Mouse (Mus musculus): ENCODE data around the gene Sft2d2. TPM values are rescaled to one million over a fixed set of nuclear protein-coding genes. Genes with fewer than 3 reads are reported as not detected.

Sft2d2 gene
- polyA plus RNA-seq, 1 experiment: 21.4 TPM

GRCm38 (mm10) chr1:165203488-165204035 lies 9.3 kb upstream of the Sft2d2 start:
- H3K27ac ChIP-seq (ENCODE audit: insufficient read depth, low read length): no peak overlapping the region
- TF ChIP-seq POLR2A (IDR thresholded peaks at IDR 0.05; ENCODE audit: extremely low read depth, insufficient read depth, low read length) (no peak), CTCF (IDR thresholded peaks at IDR 0.05; ENCODE audit: extremely low read depth, insufficient read depth, low read length) (no peak)
- H3K4me3 ChIP-seq (ENCODE audit: insufficient read depth, low read length): no peak overlapping the region
- H3K4me1 ChIP-seq (ENCODE audit: control insufficient read depth, insufficient read depth, low read length): no peaks in the 10 kb centered on the region

GRCm38 (mm10) chr1:165201445-165202012 lies 7.3 kb upstream of the Sft2d2 start:
- Histone ChIP-seq H3K4me1 (ENCODE audit: control insufficient read depth, insufficient read depth, low read length) (no peaks in the 10 kb centered on the region), H3K27ac (ENCODE audit: insufficient read depth, low read length) (no peak overlapping the region), H3K4me3 (ENCODE audit: insufficient read depth, low read length) (no peak overlapping the region)
- TF ChIP-seq POLR2A (IDR thresholded peaks at IDR 0.05; ENCODE audit: extremely low read depth, insufficient read depth, low read length): no peak
- no peak for TF ChIP-seq CTCF (IDR thresholded peaks at IDR 0.05; ENCODE audit: extremely low read depth, insufficient read depth, low read length)

GRCm38 (mm10) chr1:165200748-165201147 lies 6.5 kb upstream of the Sft2d2 start:
- Histone ChIP-seq H3K4me3 (ENCODE audit: insufficient read depth, low read length) (no peak overlapping the region), H3K27ac (ENCODE audit: insufficient read depth, low read length) (no peak overlapping the region), H3K4me1 (ENCODE audit: control insufficient read depth, insufficient read depth, low read length) (no peaks in the 10 kb centered on the region)
- TF ChIP-seq CTCF (IDR thresholded peaks at IDR 0.05; ENCODE audit: extremely low read depth, insufficient read depth, low read length) (no peak), POLR2A (IDR thresholded peaks at IDR 0.05; ENCODE audit: extremely low read depth, insufficient read depth, low read length) (no peak)

- Histone ChIP-seq H3K4me1 (ENCODE audit: control insufficient read depth, insufficient read depth, low read length) (peaks cover under 1% of the 10 kb centered on the region; the same call in 1 of the 2 replicates), H3K27ac (ENCODE audit: insufficient read depth, low read length) (no peak overlapping the region), H3K4me3 (ENCODE audit: insufficient read depth, low read length) (no peak overlapping the region)
- TF ChIP-seq POLR2A (IDR thresholded peaks at IDR 0.05; ENCODE audit: extremely low read depth, insufficient read depth, low read length) (no peak), CTCF (IDR thresholded peaks at IDR 0.05; ENCODE audit: extremely low read depth, insufficient read depth, low read length) (no peak)
Measured at GRCm38 (mm10) chr1:165199639-165200038, 5.4 kb upstream of the Sft2d2 start.

- Histone ChIP-seq H3K27ac (ENCODE audit: insufficient read depth, low read length) (no peak overlapping the region), H3K4me3 (ENCODE audit: insufficient read depth, low read length) (no peak overlapping the region), H3K4me1 (ENCODE audit: control insufficient read depth, insufficient read depth, low read length) (peaks cover 2% of the 10 kb centered on the region; the same call in 1 of the 2 replicates)
- no peak for TF ChIP-seq CTCF (IDR thresholded peaks at IDR 0.05; ENCODE audit: extremely low read depth, insufficient read depth, low read length)
- no peak for TF ChIP-seq POLR2A (IDR thresholded peaks at IDR 0.05; ENCODE audit: extremely low read depth, insufficient read depth, low read length)
Measured at GRCm38 (mm10) chr1:165198951-165199350, 4.7 kb upstream of the Sft2d2 start.

GRCm38 (mm10) chr1:165197875-165198274 lies 3.6 kb upstream of the Sft2d2 start:
- TF ChIP-seq POLR2A (IDR thresholded peaks at IDR 0.05; ENCODE audit: extremely low read depth, insufficient read depth, low read length): no peak
- TF ChIP-seq CTCF (IDR thresholded peaks at IDR 0.05; ENCODE audit: extremely low read depth, insufficient read depth, low read length): no peak
- Histone ChIP-seq H3K4me1 (ENCODE audit: control insufficient read depth, insufficient read depth, low read length) (peaks cover 2% of the 10 kb centered on the region; the same call in 1 of the 2 replicates), H3K27ac (ENCODE audit: insufficient read depth, low read length) (no peak overlapping the region), H3K4me3 (ENCODE audit: insufficient read depth, low read length) (no peak overlapping the region)

GRCm38 (mm10) chr1:165195396-165195960 lies 1.2 kb upstream of the Sft2d2 start:
- H3K4me3 ChIP-seq (ENCODE audit: insufficient read depth, low read length): no peak overlapping the region
- TF ChIP-seq POLR2A (IDR thresholded peaks at IDR 0.05; ENCODE audit: extremely low read depth, insufficient read depth, low read length) (no peak), CTCF (IDR thresholded peaks at IDR 0.05; ENCODE audit: extremely low read depth, insufficient read depth, low read length) (no peak)
- no peak overlapping the region for H3K27ac ChIP-seq (ENCODE audit: insufficient read depth, low read length)
- H3K4me1 ChIP-seq (ENCODE audit: control insufficient read depth, insufficient read depth, low read length): peaks cover 3% of the 10 kb centered on the region; the same call in 1 of the 2 replicates

GRCm38 (mm10) chr1:165194662-165195013 lies 400 bp upstream of the Sft2d2 start:
- H3K27ac ChIP-seq (ENCODE audit: insufficient read depth, low read length): peak overlapping the region; percentile 2; the same call in 1 of the 2 replicates
- peaks cover 6% of the 10 kb centered on the region; the same call in 1 of the 2 replicates for H3K4me1 ChIP-seq (ENCODE audit: control insufficient read depth, insufficient read depth, low read length)
- TF ChIP-seq CTCF (IDR thresholded peaks at IDR 0.05; ENCODE audit: extremely low read depth, insufficient read depth, low read length): no peak
- no peak for TF ChIP-seq POLR2A (IDR thresholded peaks at IDR 0.05; ENCODE audit: extremely low read depth, insufficient read depth, low read length)
- peak overlapping the region; percentile 85 for H3K4me3 ChIP-seq (ENCODE audit: insufficient read depth, low read length)

GRCm38 (mm10) chr1:165193426-165193825 lies 812 bp downstream of the Sft2d2 start:
- Histone ChIP-seq H3K4me3 (ENCODE audit: insufficient read depth, low read length) (peak overlapping the region; percentile 85), H3K27ac (ENCODE audit: insufficient read depth, low read length) (peak overlapping the region; percentile 88)
- TF ChIP-seq CTCF (IDR thresholded peaks at IDR 0.05; ENCODE audit: extremely low read depth, insufficient read depth, low read length) (no peak), POLR2A (IDR thresholded peaks at IDR 0.05; ENCODE audit: extremely low read depth, insufficient read depth, low read length) (no peak)

More at GRCm38 (mm10) chr1:165193426-165193825, 812 bp downstream of the Sft2d2 start:
- peaks cover 7% of the 10 kb centered on the region; the same call in 1 of the 2 replicates for H3K4me1 ChIP-seq (ENCODE audit: control insufficient read depth, insufficient read depth, low read length)
